Mouse (Mus musculus) CH12.LX (cell line): Measurements from ENCODE around the gene Pxk. TPM values are rescaled to one million over a fixed set of nuclear protein-coding genes. Genes with fewer than 3 reads are reported as not detected.

Experiments
- DNase-seq: peaks from one replicate; pipeline ENCODE4 v3.0.0-alpha.2; 2013; ENCODE audit errors: extremely low read depth
- H3K27ac ChIP-seq: 2 replicates; pipeline ENCODE4 v1.5.1; 2012; ENCODE audit warnings: low read depth, mild to moderate bottlenecking, control low read depth, moderate library complexity; ENCODE audit not compliant: insufficient read depth
- H3K27me3 ChIP-seq: replicated peaks from 2 replicates; pipeline ENCODE3; 2012; ENCODE audit warnings: inconsistent platforms
- H3K36me3 ChIP-seq, 2 experiments: replicated peaks in 1 of 2; 2 replicates each; pipeline versions ENCODE3 to v1.6.1; 2012; ENCODE audit warnings: inconsistent platforms in 1 of 2, low read length in 1 of 2, mild to moderate bottlenecking in 1 of 2, mixed read lengths in 1 of 2, moderate library complexity in 1 of 2; ENCODE audit not compliant: control insufficient read depth in 1 of 2, insufficient read depth in 1 of 2
- H3K4me1 ChIP-seq, 2 experiments: 2 replicates each; pipeline ENCODE4 v1.6.1; 2012; ENCODE audit warnings: inconsistent platforms in 1 of 2, moderate library complexity in 1 of 2; ENCODE audit not compliant: insufficient read depth in 2 of 2, control insufficient read depth in 1 of 2
- H3K4me2 ChIP-seq: 2 replicates; pipeline ENCODE4 v1.6.1; 2012; ENCODE audit warnings: low read depth, mild to moderate bottlenecking, control low read depth; ENCODE audit not compliant: poor library complexity, insufficient read depth, severe bottlenecking
- H3K4me3 ChIP-seq, 3 experiments: fragments of 150-350 bp in 1 of 3; sonication (generic) in 1 of 3; replicated peaks in 1 of 3; 2 replicates each; pipeline versions ENCODE3 to v1.5.1; 2011 to 2012; ENCODE audit warnings: low read depth in 2 of 3, low read length in 2 of 3, mild to moderate bottlenecking in 2 of 3, moderate library complexity in 2 of 3, control low read depth in 1 of 3, improper control_type of control experiment in 1 of 3, inconsistent platforms in 1 of 3, mixed read lengths in 1 of 3; ENCODE audit not compliant: poor library complexity in 1 of 3
- H3K79me2 ChIP-seq: replicated peaks from 2 replicates; pipeline ENCODE4 v1.6.1; 2012; ENCODE audit warnings: mild to moderate bottlenecking, moderate library complexity; ENCODE audit not compliant: control insufficient read depth, poor library complexity, insufficient read depth, severe bottlenecking; ENCODE audit errors: extremely low read depth
- H3K9ac ChIP-seq: 2 replicates; pipeline ENCODE4 v1.6.1; 2012; ENCODE audit warnings: low read depth, mild to moderate bottlenecking, control low read depth, moderate library complexity; ENCODE audit not compliant: insufficient read depth
- H3K9me3 ChIP-seq: replicated peaks from 2 replicates; pipeline ENCODE3; 2012; ENCODE audit warnings: low read length, inconsistent platforms, mixed read lengths
- BHLHE40 ChIP-seq: IDR thresholded peaks from 2 replicates; pipeline ENCODE4 v1.6.1; 2011; ENCODE audit warnings: mild to moderate bottlenecking, low read depth, low read length, improper control_type of control experiment
- CHD2 ChIP-seq: IDR thresholded peaks from 2 replicates; pipeline ENCODE4 v1.6.1; 2011; ENCODE audit warnings: low read length, improper control_type of control experiment
- E2F4 ChIP-seq: IDR thresholded peaks from 2 replicates; pipeline ENCODE4 v1.6.1; 2011; ENCODE audit warnings: low read depth, low read length, improper control_type of control experiment; ENCODE audit not compliant: insufficient replicate concordance
- EP300 ChIP-seq: IDR thresholded peaks from 2 replicates; pipeline ENCODE4 v1.6.1; 2011; ENCODE audit warnings: low read length, improper control_type of control experiment
- ETS1 ChIP-seq: conservative IDR thresholded peaks from 2 replicates; pipeline ENCODE4 v1.6.1; 2012; ENCODE audit warnings: low read depth, mild to moderate bottlenecking, inconsistent platforms, low read length, improper control_type of control experiment, moderate library complexity
- GABPA ChIP-seq: IDR thresholded peaks from 2 replicates; pipeline ENCODE4 v1.6.1; 2012; ENCODE audit warnings: low read depth, low read length, improper control_type of control experiment, inconsistent platforms; ENCODE audit not compliant: insufficient replicate concordance
- HCFC1 ChIP-seq: IDR thresholded peaks from 2 replicates; pipeline ENCODE4 v1.6.1; 2012; ENCODE audit warnings: low read depth, mild to moderate bottlenecking, inconsistent platforms, low read length, improper control_type of control experiment
- IRF4 ChIP-seq: IDR thresholded peaks from 2 replicates; pipeline ENCODE4 v1.6.1; 2014; ENCODE audit warnings: low read depth, mild to moderate bottlenecking, inconsistent platforms, low read length, improper control_type of control experiment
- JUN ChIP-seq: IDR thresholded peaks from 2 replicates; pipeline ENCODE4 v1.6.1; 2011; ENCODE audit warnings: low read depth, mild to moderate bottlenecking, low read length, improper control_type of control experiment, moderate library complexity; ENCODE audit not compliant: insufficient read depth
- JUND ChIP-seq: conservative IDR thresholded peaks from 2 replicates; pipeline ENCODE4 v1.6.1; 2011; ENCODE audit warnings: low read depth, low read length, improper control_type of control experiment
- KAT2A ChIP-seq: IDR thresholded peaks from 2 replicates; pipeline ENCODE4 v1.6.1; 2012; ENCODE audit warnings: low read length, improper control_type of control experiment, inconsistent platforms; ENCODE audit not compliant: insufficient replicate concordance
- MAX ChIP-seq: IDR thresholded peaks from 2 replicates; pipeline ENCODE4 v1.6.1; 2011; ENCODE audit warnings: low read length, improper control_type of control experiment
- MYC ChIP-seq: IDR thresholded peaks from 2 replicates; pipeline ENCODE4 v1.6.1; 2011; ENCODE audit warnings: low read depth, mild to moderate bottlenecking, improper control_type of control experiment, low read length
- NELFE ChIP-seq: IDR thresholded peaks from 2 replicates; pipeline ENCODE4 v1.6.1; 2011; ENCODE audit warnings: low read depth, low read length, improper control_type of control experiment
- NRF1 ChIP-seq: IDR thresholded peaks from 2 replicates; pipeline ENCODE4 v1.6.1; 2014; ENCODE audit warnings: low read depth, mild to moderate bottlenecking, inconsistent platforms, low read length, improper control_type of control experiment, moderate library complexity
- POLR2AphosphoS2 ChIP-seq: IDR thresholded peaks from 2 replicates; pipeline ENCODE4 v1.6.1; 2011; ENCODE audit warnings: low read depth, low read length, improper control_type of control experiment
- RAD21 ChIP-seq: IDR thresholded peaks from 2 replicates; pipeline ENCODE4 v1.6.1; 2011; ENCODE audit warnings: low read depth, mild to moderate bottlenecking, low read length, improper control_type of control experiment, moderate library complexity
- RCOR1 ChIP-seq: conservative IDR thresholded peaks from 2 replicates; pipeline ENCODE4 v1.6.1; 2012; ENCODE audit warnings: low read depth, mild to moderate bottlenecking, inconsistent platforms, low read length, improper control_type of control experiment
- SIN3A ChIP-seq: IDR thresholded peaks from 2 replicates; pipeline ENCODE4 v1.6.1; 2012; ENCODE audit warnings: low read length, improper control_type of control experiment, inconsistent platforms
- SMC3 ChIP-seq: IDR thresholded peaks from 2 replicates; pipeline ENCODE4 v1.6.1; 2011; ENCODE audit warnings: low read depth, low read length, improper control_type of control experiment
- TBP ChIP-seq: conservative IDR thresholded peaks from 2 replicates; pipeline ENCODE4 v1.6.1; 2011; ENCODE audit warnings: low read depth, low read length, improper control_type of control experiment
- TCF12 ChIP-seq: IDR thresholded peaks from 2 replicates; pipeline ENCODE4 v1.6.1; 2014; ENCODE audit warnings: low read depth, mild to moderate bottlenecking, inconsistent platforms, low read length, improper control_type of control experiment
- UBTF ChIP-seq: IDR thresholded peaks from 2 replicates; pipeline ENCODE4 v1.6.1; 2012; ENCODE audit warnings: low read depth, mild to moderate bottlenecking, inconsistent platforms, low read length, improper control_type of control experiment, moderate library complexity
- ZC3H11A ChIP-seq: IDR thresholded peaks from 2 replicates; pipeline ENCODE4 v1.6.1; 2012; ENCODE audit warnings: low read depth, mild to moderate bottlenecking, inconsistent platforms, low read length, improper control_type of control experiment
- ZKSCAN1 ChIP-seq: IDR thresholded peaks from 2 replicates; pipeline ENCODE4 v1.6.1; 2012; ENCODE audit warnings: low read depth, inconsistent platforms, low read length, improper control_type of control experiment, borderline replicate concordance
- ZMIZ1 ChIP-seq: IDR thresholded peaks from 2 replicates; pipeline ENCODE4 v1.6.1; 2012; ENCODE audit warnings: low read depth, mild to moderate bottlenecking, inconsistent platforms, low read length, improper control_type of control experiment
- ZNF384 ChIP-seq: IDR thresholded peaks from 2 replicates; pipeline ENCODE4 v1.6.1; 2012; ENCODE audit warnings: low read depth, low read length, improper control_type of control experiment, inconsistent platforms
- dilution Hi-C: fragments of 300-500 bp; cut with MboI; formaldehyde crosslinking; loops from 2 replicates; pipeline ENCODE4 v1.14.3; 2020; ENCODE audit warnings: low sequenced_read_pairs; ENCODE audit not compliant: extremely low pct_unique_long_range_greater_than_20kb, extremely low pct_ligation_motif_present
- in situ Hi-C: fragments of 300-500 bp; cut with MboI; formaldehyde crosslinking; loops from 3 replicates; pipeline ENCODE4 v1.14.3; 2019; ENCODE audit warnings: low sequenced_read_pairs, low pct_ligation_motif_present, low pct_unique_long_range_greater_than_20kb, mixed read lengths
- polyA plus RNA-seq: library from polyadenylated mRNA; unstranded; fragments of >175 nt; gene quantifications from 2 replicates; pipeline ENCODE4 v1.2.1, GENCODE M21; 2012; ENCODE audit warnings: low read depth; ENCODE audit not compliant: insufficient read length
- total RNA-seq, 2 experiments: library from RNA; depleted of rRNA; stranded (reverse); fragments of 300-350 nt in 1 of 2; fragments of >200 nt in 1 of 2; gene quantifications; 2 replicates each; pipeline ENCODE4 v1.2.3; 2012 to 2014

Gene Pxk
- total and polyA plus RNA-seq, 3 experiments = 11.7 to 55.7 (median 28.9) TPM

GRCm38 (mm10) chr14:8176251-8176650, 78.2 kb downstream of the Pxk start:
- Histone ChIP-seq H3K27me3 (no peaks in the 10 kb centered on the region), H3K9me3 (no peaks in the 10 kb centered on the region), H3K4me2 (peak overlapping the region; percentile 82), H3K79me2 (peaks cover 6% of the 10 kb centered on the region), H3K27ac (no peak overlapping the region), H3K4me1 (peaks cover 17 to 35% of the 10 kb centered on the region in 2 experiments), H3K4me3 (peak overlapping the region in 2 of 3 experiments; percentile 37 to 45), H3K36me3 (peaks cover 0 to 5% of the 10 kb centered on the region in 2 experiments), H3K9ac (no peak overlapping the region; the same call in 1 of the 2 replicates)
- in situ Hi-C loops = loop anchor here (10.0 kb wide), 2 partner anchors 181 to 361 kb away; partner anchors contain the start of genes Dnase1l3 and Flnb
- peak; percentile 61 for DNase-seq
- dilution Hi-C loops = no loop called here
- TF ChIP-seq TCF12 (no peak), BHLHE40 (no peak), IRF4 (no peak), MYC (no peak), JUND (no peak), NRF1 (no peak), GABPA (no peak), SMC3 (no peak), JUN (no peak), EP300 (no peak), CHD2 (no peak), MAX (no peak), NELFE (no peak), ZKSCAN1 (no peak), ETS1 (no peak), UBTF (no peak), RAD21 (no peak), HCFC1 (no peak), RCOR1 (no peak), POLR2AphosphoS2 (no peak)

DNA sequence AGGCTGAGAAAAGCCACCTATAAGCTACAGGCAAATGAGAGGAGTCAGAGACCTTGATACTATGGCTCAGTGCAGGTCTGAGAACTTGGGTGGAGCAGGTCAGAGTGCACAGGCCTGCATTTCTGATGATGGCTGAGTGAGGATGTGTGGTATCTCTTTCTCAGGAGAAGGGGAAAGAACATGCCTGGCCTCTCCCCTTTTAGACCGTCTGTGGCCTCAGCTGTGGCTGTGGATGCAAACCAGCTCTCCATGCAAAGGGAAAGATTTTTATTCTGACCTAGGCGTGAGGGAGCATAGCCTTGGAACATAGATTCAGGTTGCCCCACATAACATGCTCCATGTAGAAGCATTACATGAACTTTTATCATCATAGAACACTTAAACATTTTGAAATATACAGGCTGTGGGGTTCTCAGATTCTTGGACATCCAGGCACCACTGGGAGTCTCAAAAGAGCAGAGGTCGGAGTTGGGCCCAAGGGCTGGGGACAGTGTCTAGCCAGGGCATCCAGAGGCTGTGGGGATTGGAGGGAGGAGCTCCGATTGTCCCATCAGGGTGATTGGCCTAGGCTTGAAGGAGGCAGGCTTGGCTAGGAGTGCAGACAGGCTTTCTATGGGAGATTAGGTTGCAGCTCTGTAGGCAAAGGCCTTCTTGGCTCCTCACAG, 82.5 kb downstream of the Pxk start:
- in situ Hi-C loops = no loop called here
- H3K79me2 ChIP-seq = no peaks in the 10 kb centered on the region

More for the DNA sequence above, 82.5 kb downstream of the Pxk start:
- TF ChIP-seq MYC = no peak
- TF ChIP-seq ZKSCAN1 = no peak
- no peak for TF ChIP-seq POLR2AphosphoS2
- TF ChIP-seq ZMIZ1 = no peak
- no peak for TF ChIP-seq SIN3A
- no peak for TF ChIP-seq ZC3H11A
- no peak for TF ChIP-seq KAT2A
- TF ChIP-seq E2F4 = no peak
- no peak for TF ChIP-seq CHD2
- no peak for TF ChIP-seq IRF4
- no peak for TF ChIP-seq HCFC1
- no peak for TF ChIP-seq JUN
- no peak for TF ChIP-seq SMC3
- no peak for TF ChIP-seq MAX
- no peak for TF ChIP-seq ZNF384
- TF ChIP-seq TBP = no peak
- Histone ChIP-seq H3K27me3 (no peaks in the 10 kb centered on the region), H3K36me3 (no peaks in the 10 kb centered on the region), H3K4me2 (no peak overlapping the region), H3K27ac (no peak overlapping the region), H3K4me3 (no peak overlapping the region), H3K9ac (no peak overlapping the region), H3K4me1 (peaks cover 4 to 8% of the 10 kb centered on the region in 2 experiments; a peak in 3 of 4 replicates), H3K9me3 (peaks cover 9% of the 10 kb centered on the region)
- DNase-seq = no peak
- dilution Hi-C loops = no loop called here
